Mouse (Mus musculus): ENCODE results near the gene Palm3.

Palm3 gene

DNA sequence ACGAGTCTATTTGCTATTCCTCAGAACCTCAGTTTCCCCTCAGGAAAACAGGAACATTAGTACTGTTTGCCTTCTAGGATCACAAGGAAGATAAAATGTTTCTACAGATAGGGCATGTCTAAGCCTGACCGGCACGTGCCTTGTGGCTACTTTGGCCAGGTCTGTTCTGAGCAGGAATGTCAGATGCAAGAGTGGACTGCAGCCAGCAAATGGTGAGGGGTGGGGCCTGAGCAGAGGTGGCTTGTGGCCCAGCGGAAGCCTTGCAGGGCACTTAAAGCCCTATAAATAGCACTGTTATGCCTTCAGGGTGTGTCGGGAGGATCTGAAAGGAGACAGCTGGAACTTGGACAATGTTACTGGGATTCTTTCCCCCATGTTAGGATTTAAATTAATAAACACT, 1.8 kb downstream of the Palm3 start:
- DNase-seq (ENCODE audit: low read depth, low spot score), result no peak

DNA sequence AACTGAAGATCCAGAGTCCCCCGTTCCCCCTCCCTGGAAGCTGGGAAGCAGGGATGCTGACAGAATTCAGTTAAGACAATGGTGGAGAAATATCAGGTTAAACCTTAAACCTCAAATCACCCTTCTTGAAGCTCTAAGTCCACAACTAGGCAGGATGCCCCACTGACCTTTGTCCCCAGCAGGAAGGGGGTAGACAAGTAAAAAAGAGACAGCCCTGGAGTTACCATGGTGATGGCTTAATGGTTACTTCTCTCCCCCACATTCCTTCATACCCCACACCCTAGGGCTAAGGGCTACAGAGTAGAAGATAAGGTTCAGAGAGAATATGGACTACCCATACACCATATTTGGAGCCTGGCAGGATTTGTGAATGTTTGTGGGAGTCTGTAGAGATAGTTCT, 2.4 kb downstream of the Palm3 start:
- DNase-seq (ENCODE audit: low read depth, low spot score), result no peak

DNA sequence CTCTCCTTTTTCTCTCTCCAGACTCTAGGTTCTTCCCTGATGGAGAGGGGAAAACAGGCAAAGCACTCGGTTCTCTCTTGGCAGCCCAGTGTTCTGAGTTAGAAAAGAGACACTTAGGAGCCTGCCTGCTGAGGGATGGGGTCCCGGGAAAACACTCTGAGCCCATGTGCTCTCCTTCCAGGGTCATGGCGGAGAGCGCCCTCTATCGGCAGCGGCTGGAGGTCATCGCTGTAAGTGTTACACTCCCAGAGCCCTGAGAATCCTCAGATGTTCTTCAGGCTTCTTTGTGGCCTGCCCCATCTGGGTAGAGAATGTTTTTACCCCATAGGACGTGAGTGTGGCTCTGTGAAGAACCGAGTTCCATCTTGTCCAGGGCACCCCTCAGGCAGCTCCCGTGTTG, 2.9 kb downstream of the Palm3 start:
- DNase-seq (ENCODE audit: low read depth, low spot score), result peak; percentile 35

DNA sequence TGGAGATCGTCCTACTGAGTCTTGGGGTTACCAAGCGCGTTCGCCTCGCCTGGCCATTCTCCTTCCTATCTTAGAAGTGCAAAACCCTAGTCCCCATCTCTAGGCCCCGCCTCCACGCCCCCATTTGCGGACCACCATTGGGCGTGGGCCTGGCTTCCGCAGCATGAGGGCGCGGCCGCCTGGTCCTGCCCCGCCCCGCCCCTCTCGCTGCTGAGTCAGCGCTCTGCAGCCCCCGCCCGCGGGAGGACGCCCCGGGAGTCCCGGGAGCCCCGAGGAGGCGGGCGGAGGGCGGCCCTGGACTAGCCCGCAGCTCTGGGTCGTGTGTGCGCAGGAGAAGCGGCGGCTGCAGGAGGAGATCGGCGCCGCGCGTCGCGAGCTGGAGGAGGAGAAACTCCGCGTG, 4.6 kb downstream of the Palm3 start:
- peak; percentile 34 for DNase-seq (ENCODE audit: low read depth, low spot score)

DNA sequence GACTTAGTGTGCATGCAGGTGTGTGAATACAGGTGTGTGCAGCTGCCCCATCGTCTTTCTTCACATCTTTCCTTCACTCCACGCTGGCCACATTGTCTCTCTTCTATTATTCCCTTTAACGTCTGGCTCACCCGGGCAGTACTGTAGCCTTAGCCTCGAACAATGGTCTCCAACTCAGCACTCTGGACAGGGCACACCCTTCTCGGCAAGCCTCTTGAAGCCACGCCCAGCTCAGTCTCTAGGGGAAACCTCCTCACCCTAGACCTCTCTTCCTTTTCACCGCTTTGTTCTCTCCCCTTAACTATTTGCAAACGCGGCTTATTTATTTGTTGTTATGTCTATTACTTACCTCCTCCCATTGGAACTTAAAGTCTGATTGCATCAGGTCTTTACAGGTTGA, 6.2 kb downstream of the Palm3 start:
- DNase-seq (ENCODE audit: low read depth, low spot score), result no peak

DNA sequence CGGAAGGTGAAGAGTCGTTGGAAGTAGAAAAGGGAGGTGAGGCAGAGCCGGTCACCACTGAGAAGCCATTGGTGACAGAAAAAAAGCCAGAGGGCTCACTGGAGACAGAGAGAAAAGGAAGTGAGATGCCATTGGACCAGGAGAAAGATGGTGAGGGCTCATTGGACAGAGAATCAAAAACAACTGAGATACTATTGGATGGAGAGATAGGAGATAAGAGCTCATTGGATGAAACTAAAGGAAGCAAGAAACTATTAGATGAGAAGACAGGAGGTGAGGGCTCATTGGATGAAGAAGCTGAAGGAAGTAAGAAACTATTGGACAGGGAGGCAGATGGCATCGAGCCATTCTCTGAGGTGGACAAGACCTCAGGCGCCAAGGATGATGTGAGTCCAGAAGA, 8.0 kb downstream of the Palm3 start:
- peak; percentile 6 for DNase-seq (ENCODE audit: low read depth, low spot score)

DNA sequence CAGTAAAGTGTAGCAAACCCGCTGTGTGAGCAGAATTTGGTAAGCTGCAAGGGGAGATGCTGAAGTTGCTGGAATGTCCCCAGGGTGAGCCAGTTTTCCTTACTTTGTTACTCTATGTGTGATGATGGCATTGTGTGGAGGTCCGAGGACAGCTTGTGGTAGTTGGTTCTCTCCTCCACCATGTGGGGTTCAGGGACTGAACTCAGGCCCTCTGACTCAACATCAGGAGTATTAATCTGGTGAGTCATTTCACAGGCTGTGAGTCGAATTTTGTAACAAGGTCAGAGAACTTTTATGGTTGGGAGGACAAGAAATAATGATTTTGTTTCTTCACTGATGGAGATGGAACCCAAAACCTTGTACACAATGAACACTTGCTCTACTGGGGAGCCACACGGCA, 11.5 kb downstream of the Palm3 start:
- DNase-seq (ENCODE audit: low read depth, low spot score), result no peak

DNA sequence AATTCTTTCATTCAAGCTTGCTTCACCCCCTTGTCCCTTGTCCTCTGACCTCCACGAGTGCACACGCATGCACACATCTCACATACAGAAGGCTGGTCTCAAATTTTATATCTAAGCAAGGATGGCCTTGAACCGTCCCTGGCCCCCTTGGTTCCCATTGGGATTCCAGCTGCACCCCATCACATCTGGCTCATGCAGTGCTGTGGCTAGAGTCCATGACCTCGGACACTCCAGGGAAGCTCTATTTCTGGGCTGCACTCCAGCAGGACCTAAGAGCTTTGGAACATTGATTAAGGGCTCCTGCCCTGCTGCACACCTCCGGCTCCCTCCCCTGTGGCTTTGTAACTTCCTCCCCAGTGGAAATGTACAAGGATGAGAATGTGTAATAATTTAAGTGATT, 16.7 kb downstream of the Palm3 start:
- no peak for DNase-seq (ENCODE audit: low read depth, low spot score)

DNA sequence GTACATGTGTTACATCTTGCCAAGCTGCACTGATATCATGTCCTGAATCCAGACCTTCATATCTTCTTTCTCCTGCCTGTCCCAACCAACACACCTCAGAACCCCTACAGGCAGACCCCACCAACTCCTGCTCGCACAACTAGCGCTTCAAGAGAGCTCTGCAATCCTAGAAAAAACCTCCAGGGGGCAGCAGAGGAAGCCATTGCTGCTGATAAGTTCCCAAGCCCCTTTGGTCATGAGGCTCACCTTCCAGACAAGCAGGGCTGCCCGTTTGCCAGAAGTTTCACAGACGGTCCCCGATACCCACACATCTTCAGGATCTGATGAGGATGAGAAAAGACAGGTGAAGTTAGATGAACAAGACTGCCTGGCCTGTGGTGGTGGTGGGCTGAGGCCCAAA, 17.8 kb downstream of the Palm3 start:
- peak; percentile 85 for DNase-seq (ENCODE audit: low read depth, low spot score)

DNA sequence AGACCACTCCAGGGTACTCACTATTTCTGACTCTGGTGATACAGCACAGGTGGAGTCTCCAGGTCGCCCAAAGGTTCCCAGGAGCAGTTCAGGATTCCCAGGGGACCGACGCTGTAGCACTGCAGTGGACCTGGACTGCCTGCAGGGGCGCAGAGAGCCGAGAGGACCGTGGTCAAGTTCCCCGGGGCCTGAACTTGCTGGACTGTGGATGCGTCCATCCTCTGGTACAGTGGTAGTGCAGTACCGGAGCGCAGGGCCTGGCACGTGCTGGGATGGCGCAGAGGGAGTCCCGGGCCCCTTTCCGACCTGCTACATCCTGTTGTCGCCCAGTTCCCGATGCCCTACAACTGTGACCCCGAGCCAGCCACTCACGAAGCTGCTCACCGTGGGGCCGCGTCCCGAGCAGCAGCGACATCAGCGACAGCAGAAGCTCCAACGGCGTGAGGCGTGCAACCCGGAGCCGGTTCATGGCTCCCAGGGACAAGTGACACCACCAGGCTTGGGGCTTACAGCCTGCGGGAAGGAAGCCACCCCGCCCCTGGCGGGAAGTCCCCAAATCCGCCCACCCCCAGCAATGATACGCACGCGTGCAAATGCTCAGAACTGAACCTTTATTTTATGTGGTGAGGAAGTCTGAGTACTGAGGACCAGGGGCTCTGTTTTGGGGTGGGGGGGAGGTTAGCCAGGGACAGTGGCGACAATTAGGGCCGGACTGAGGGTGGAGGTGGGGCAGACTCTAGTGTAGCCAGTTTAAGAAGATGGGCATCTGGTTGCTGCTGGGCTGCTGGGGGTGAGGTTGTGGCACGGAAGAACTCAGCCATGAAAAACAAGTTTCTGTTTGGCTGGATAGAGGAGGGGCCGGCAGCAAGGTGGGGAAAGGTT, 21.0 kb downstream of the Palm3 start, which contains the start of gene Il27ra:
Gene Il27ra (minus strand): TSS at position 524 of the 882 bp plus-strand sequence.
- DNase-seq (ENCODE audit: low read depth, low spot score), result peak; percentile 49

DNA sequence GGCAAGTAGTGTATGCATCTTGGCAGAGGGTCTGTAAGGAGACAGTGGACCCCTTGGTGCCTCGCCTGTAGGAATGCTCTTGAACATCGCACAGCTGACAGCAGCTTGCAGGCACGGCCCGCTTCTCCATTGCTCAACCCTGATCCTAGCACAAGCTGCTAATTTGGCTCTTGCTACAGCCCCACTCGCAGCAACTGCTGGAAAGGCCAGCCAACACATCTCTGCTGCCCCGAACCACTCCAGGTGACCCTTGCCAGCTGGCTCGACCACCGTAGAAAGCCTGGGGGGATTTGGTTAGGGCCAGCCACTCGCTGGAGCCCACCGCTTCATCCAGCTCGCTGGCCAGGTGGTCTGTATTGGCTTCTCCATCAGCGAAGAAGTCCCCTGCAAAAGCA, 21.7 kb downstream of the Palm3 start:
- DNase-seq (ENCODE audit: low read depth, low spot score), result no peak

DNA sequence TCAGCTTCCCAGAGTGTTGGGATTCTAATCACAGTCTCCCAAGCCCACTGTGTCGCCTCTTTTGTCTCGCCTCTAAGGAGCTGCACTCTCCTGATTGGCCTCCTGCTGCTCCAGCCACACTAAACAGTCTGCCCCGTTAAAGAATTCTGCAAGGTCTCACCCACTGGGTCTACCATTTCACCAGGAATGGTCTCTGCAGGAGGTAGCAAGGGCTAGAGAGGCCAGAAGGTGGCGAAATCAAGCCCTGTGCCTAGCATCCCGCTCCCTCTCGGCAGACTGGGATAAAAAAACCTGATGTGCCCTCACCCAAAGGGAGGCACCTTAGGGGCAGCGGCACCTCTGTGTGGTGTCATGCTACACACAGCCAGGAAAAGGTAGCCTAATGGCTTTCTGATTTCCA, 22.8 kb downstream of the Palm3 start:
- no peak for DNase-seq (ENCODE audit: low read depth, low spot score)

DNA sequence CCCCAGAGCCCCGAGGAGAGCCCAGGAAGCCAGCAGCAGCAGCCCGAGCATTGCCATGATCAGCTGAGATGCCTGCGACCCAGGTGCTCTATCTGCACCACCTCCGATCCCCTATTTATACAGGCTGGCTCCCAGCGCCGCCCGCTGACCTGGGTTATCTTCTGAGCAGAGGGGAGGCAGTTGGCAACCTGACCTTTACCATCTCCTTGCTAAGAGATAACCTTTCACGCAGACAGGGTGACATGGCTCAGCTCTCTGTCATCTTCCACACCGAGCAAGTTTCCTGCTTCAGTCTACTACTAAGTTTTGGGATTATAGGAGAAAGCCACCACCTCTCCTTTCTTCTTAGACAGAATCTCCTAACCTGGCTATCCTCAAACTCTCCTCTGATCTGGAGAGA, 23.6 kb downstream of the Palm3 start, which contains the start of gene Rln3:
Gene Rln3 (minus strand): TSS at position 101 of the 400 bp plus-strand sequence.
- DNase-seq (ENCODE audit: low read depth, low spot score), result no peak

DNA sequence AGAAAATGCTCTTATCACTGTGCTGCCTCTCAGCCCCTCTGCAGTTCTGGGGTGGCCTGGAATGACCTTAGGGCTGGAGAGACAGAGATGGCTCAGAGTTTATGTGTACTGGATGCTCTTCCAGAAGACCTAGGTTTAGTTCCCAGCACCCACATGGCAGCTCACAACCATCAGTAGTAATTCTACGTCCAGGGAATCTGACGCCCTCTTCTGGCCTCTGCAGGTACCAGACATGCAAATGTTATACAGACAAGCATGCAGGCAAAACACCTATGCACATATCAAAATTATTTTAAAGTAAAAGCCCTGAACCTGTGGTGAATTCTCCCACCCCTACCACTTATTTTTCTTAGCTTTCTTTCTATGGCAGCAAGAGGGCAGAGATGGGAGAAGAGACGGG, 25.2 kb downstream of the Palm3 start:
- no peak for DNase-seq (ENCODE audit: low read depth, low spot score)

DNA sequence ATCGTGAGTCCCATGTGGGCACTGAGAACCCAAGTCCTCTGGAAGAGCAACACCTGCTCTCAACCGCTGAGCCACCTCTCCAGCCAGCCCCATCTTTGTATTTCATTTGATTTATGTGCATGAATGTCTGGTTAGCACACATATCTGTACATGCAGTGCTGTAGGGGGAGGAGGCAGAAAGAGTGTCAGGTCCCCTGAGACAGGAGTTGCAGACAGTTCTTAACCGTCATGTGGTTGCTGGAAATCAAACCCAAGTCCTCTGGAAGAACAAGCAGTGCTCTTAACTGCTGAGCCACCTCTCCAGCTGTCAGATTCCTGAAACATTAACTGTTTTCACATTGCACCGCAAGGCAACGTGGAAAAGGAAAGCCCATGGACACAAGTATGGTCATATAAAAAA, 26.9 kb downstream of the Palm3 start:
- DNase-seq (ENCODE audit: low read depth, low spot score), result no peak

DNA sequence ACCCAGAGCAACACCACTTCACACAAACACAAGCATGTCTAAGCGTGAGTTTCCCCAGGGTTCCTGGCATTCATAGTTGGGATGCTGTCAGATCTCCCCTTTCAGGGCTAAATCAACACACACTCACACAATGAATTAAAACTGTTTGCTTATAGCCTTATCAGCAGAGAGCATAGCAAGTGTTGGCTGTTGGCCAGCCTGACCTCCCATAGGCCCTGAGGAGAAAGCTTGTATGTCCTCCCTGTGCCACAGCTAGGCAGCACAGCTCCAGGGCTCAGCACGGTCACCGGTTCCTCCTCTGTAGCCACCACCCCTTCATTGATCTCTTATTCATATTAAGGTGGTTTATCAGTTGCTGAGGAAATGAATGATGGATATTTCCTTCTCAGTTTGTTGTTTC, 31.5 kb downstream of the Palm3 start:
- no peak for DNase-seq (ENCODE audit: low read depth, low spot score)

DNA sequence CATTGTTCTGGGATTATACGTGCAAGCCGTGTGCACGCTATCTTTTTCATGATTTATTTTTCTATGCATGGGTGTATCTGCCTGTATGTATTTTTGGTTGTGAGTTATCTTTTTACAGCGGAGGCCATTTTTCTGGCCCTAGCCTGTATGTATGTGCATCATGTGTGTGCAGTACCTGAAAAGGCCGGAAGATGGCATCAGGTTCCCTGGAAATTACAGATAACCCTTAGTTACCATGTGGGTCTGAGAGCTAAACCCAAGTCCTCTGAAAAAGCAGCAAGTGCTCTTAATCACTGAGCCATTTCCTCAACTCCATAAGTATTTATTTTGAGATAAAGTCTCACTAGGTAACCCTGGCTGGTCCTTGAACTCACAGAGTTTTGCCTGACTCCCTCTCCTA, 32.0 kb downstream of the Palm3 start:
- DNase-seq (ENCODE audit: low read depth, low spot score), result no peak

DNA sequence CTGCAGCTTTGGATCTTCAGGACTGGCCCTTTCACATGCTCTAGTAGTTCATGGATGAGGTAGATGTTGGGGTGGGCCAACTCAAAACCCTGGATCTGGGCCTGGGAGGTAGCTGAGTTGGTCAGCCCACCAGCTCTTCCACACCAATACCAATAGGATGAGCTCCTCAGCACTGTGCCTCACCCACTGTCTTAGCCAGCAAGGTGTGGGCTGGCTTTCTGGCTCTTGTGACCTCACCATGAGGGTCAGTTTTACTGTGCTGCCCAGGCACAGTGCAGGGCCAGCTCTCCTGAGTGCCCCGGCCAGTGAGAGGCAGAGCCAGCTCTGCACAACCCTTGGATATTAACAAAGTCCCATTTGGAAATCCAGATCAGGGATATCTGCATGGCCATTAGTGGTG, 36.6 kb downstream of the Palm3 start:
- no peak for DNase-seq (ENCODE audit: low read depth, low spot score)

DNA sequence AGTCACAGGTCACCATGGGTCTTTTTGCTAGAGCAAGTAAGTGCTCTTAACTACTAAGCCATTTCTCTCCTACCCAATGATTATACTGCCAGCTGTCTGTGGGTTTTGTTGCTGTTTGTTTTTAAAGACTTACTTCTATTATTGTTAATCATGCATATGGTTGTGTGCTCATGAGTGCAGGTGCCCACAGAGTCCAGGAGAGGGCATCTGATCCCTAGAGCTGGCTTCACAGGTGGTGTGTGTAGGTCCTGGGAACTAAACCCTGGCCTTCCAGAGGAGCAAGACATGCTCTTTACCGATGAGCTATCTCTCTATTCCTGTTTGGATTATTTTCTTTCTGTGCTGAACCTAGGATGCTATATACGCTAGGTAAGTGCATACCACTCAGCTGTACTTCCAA, 38.0 kb downstream of the Palm3 start:
- no peak for DNase-seq (ENCODE audit: low read depth, low spot score)

DNA sequence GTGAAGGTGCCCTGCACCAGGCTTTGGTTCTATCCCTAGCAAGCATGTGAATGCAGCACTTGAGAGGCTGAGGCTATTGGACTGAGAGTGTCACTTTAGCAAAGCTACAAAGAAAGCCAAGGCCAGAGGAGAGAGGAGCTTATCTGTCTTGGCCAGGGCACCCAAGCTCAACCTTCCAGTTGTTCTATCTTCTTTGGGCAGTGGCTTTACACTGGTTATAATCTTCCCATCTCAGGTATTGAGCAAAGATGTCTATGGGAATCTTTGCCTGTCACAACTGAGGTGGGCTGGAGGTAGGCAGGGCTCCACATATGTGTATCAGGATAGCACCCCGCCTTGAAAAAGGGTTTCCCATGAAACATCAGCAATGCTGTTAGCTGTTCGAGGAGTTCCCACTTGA, 39.0 kb downstream of the Palm3 start:
- no peak for DNase-seq (ENCODE audit: low read depth, low spot score)

DNA sequence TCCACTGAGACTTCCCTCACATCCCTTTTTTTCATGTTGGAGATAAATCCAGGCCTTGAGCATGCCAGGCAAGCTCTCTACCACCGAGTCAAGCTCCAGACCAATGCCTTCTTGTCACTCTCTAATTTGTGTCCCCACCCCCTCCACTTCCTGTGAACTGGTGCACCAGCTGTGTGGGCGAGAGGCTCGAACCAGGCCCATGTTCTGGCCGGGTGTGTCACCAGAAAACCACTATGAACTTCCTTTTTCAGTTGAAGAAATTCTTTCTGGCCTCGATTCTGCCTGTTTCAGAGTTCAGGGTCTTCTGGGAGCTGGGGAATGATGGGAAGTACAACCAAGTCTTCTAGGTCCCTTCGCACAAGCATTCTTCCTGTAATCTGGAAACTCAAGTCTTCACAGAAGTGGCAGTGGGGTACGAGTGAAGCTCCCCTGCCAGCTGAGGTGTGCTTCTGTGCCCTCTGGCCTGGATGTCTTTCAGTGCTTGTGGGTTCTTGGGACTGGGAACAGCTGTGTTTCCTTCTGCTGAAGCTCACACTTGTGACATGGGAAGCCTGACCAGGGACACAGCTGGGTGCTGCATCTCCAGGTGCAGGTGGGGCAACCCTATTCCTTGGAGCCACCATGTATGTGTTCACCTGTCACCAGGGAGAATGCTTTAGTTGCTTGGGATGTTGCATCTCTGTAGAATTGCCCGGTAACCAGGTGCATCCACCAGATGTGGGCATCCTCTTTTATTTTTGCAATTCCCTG, 42.8 kb downstream of the Palm3 start:
- DNase-seq (ENCODE audit: low read depth, low spot score), result no peak

DNA sequence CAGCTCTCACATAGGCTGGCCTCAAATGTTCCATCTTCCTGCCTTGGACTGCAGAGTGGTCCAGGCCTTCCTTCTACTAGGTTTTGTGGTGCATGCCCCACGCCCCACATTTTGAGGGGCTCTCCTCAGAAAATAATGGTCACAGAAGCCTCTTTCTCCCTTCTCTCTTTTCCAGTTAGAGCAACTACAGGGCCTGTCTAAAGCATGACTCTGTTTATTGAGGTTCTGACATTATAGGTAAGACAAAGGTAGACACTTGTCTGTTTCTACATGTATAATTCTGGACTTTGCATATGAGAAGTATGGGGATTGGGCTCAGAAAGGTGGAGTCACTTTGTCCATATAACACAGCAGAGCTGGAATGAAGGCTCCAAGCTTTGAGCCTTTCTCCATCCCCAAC, 43.8 kb downstream of the Palm3 start, which contains the start of gene Gm10643:
Gene Gm10643 (minus strand): TSS at position 101 of the 400 bp plus-strand sequence.
- DNase-seq (ENCODE audit: low read depth, low spot score), result no peak
